Comparison of ENCODE assay signal across 10 mouse cellular contexts in the genomic region with DNA sequence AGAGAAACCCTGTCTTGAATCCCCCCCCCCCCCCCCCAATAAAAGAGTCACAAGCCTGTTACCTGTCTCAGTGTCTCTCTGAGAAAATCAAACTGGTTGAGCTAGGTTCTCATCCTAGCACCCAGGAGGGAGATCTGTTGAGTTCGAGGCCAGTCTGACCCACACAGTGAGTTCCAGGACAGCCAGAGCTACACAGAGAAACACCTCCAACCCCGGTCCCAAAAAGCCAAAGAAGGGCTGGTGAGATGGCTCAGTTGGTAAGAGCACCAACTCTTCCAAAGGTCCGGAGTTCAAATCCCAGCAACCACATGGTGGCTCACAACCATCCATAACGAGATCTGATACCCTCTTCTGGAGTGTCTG. TPM values are rescaled to one million over a fixed set of nuclear protein-coding genes. Genes with fewer than 3 reads are reported as not detected.
DNase-seq lines count a peak whose midpoint lies in the region; ATAC-seq lines count a peak whose summit lies in the region.
"Had no signal": no experiment of that assay in that cellular context is flagged by ENCODE, and none has a peak within 500 bp of the region (broad histone marks: within the 10 kb centered on the region; RNA-seq: fewer than 3 reads in every experiment).

No protein-coding gene starts in this region.

- ATAC-seq in forebrain, embryonic 13.5 days: no peak
- no peak; the same call in 1 of the 2 replicates for ATAC-seq in forebrain, embryonic 11.5 days (replicated peaks; ENCODE audit: low FRiP score)
- no peak for ATAC-seq in kidney, embryonic 16.5 days (ENCODE audit: low FRiP score, low TSS enrichment)
- no peak for ATAC-seq in embryonic facial prominence, embryonic 13.5 days (ENCODE audit: insufficient number of reproducible peaks, insufficient read depth, low FRiP score, low TSS enrichment, low read depth)
- ATAC-seq in liver, embryonic 15.5 days (ENCODE audit: insufficient read depth): no peak

- H3K4me1 ChIP-seq in forebrain, embryonic 13.5 days: 0 out of 2 replicates have a peak, but pooled peaks cover 4% of the 10 kb centered on the region
- no peaks in the 10 kb centered on the region for H3K4me1 ChIP-seq in forebrain, embryonic 11.5 days (replicated peaks; ENCODE audit: control insufficient read depth, insufficient read depth, low read length)
- 0 out of 2 replicates have a peak, but pooled peaks cover 4% of the 10 kb centered on the region for H3K4me1 ChIP-seq in kidney, embryonic 16.5 days (ENCODE audit: insufficient read depth, low read length)
- no peaks in the 10 kb centered on the region for H3K4me1 ChIP-seq in embryonic facial prominence, embryonic 13.5 days
- H3K4me1 ChIP-seq in liver, embryonic 15.5 days (replicated peaks): 0 out of 2 replicates have a peak, but pooled peaks cover 4% of the 10 kb centered on the region

- peak overlapping the region; percentile 54; the same call in 1 of the 2 replicates for H3K4me2 ChIP-seq in forebrain, embryonic 13.5 days
- no peak overlapping the region for H3K4me2 ChIP-seq in forebrain, embryonic 11.5 days (ENCODE audit: low read depth, low read length, severe bottlenecking)
- H3K4me2 ChIP-seq in kidney, embryonic 16.5 days (replicated peaks; ENCODE audit: low read depth, low read length): peak overlapping the region; percentile 58; the same call in 1 of the 2 replicates
- H3K4me2 ChIP-seq in embryonic facial prominence, embryonic 13.5 days: peak overlapping the region; percentile 60
- H3K4me2 ChIP-seq in liver, embryonic 15.5 days: 0 out of 2 replicates have a peak overlapping the region, but pooled peaks have one; percentile 48

- 67% methylated on average over 4 of the region's 4 CpGs for WGBS in forebrain, embryonic 13.5 days
- WGBS in forebrain, embryonic 11.5 days: 65% methylated on average over 4 of the region's 4 CpGs
- 58% methylated on average over 4 of the region's 4 CpGs for WGBS in kidney, embryonic 16.5 days
- WGBS in embryonic facial prominence, embryonic 13.5 days: 62% methylated on average over 4 of the region's 4 CpGs
- WGBS in liver, embryonic 15.5 days (ENCODE audit: insufficient replicate concordance): 44% methylated on average over 4 of the region's 4 CpGs

- H3K27ac ChIP-seq in forebrain, embryonic 13.5 days: no peak overlapping the region
- no peak overlapping the region; the same call in 1 of the 2 replicates for H3K27ac ChIP-seq in forebrain, embryonic 11.5 days (ENCODE audit: low read depth, low read length)
- H3K27ac ChIP-seq in kidney, embryonic 16.5 days (ENCODE audit: low read length): peak overlapping the region; percentile 80
- peak overlapping the region; percentile 73 for H3K27ac ChIP-seq in embryonic facial prominence, embryonic 13.5 days
- no peak overlapping the region for H3K27ac ChIP-seq in liver, embryonic 15.5 days (replicated peaks)

- H3K36me3 ChIP-seq in forebrain, embryonic 13.5 days (ENCODE audit: poor library complexity, severe bottlenecking): no peaks in the 10 kb centered on the region
- H3K36me3 ChIP-seq in forebrain, embryonic 11.5 days (ENCODE audit: control insufficient read depth, insufficient read depth, low read length): no peaks in the 10 kb centered on the region
- H3K36me3 ChIP-seq in kidney, embryonic 16.5 days (ENCODE audit: insufficient read depth, low read length): no peaks in the 10 kb centered on the region
- no peaks in the 10 kb centered on the region for H3K36me3 ChIP-seq in embryonic facial prominence, embryonic 13.5 days
- no peaks in the 10 kb centered on the region for H3K36me3 ChIP-seq in liver, embryonic 15.5 days (replicated peaks)

- H3K9ac ChIP-seq in forebrain, embryonic 13.5 days: no peak overlapping the region
- no peak overlapping the region for H3K9ac ChIP-seq in forebrain, embryonic 11.5 days (ENCODE audit: low read length)
- H3K9ac ChIP-seq in kidney, embryonic 16.5 days (replicated peaks; ENCODE audit: low read length): peak overlapping the region; percentile 64; the same call in 1 of the 2 replicates
- H3K9ac ChIP-seq in embryonic facial prominence, embryonic 13.5 days: no peak overlapping the region
- H3K9ac ChIP-seq in liver, embryonic 15.5 days: no peak overlapping the region

- H3K27me3 ChIP-seq in forebrain, embryonic 13.5 days: no peaks in the 10 kb centered on the region
- H3K27me3 ChIP-seq in forebrain, embryonic 11.5 days (ENCODE audit: control insufficient read depth, insufficient read depth, low read length): no peaks in the 10 kb centered on the region
- H3K27me3 ChIP-seq in kidney, embryonic 16.5 days (ENCODE audit: insufficient read depth, low read length): no peaks in the 10 kb centered on the region
- no peaks in the 10 kb centered on the region for H3K27me3 ChIP-seq in embryonic facial prominence, embryonic 13.5 days
- H3K27me3 ChIP-seq in liver, embryonic 15.5 days: no peaks in the 10 kb centered on the region

- no peak for DNase-seq in forebrain, embryonic 11.5 days (ENCODE audit: low spot score)
- no peak for DNase-seq in kidney, postnatal 25 days
- DNase-seq in thymus, adult 18-20 months: no peak
- no peak for DNase-seq in c-Kit-positive CD71-positive TER-119-positive erythroid progenitor cells, embryonic 14.5 days (ENCODE audit: low spot score)
- DNase-seq: gastrocnemius, postnatal 10 days; lung, adult 2 months had no signal

- H3K4me3 ChIP-seq in forebrain, embryonic 13.5 days: no peak overlapping the region
- no peak overlapping the region for H3K4me3 ChIP-seq in forebrain, embryonic 11.5 days (ENCODE audit: low read depth, low read length)
- no peak overlapping the region for H3K4me3 ChIP-seq in kidney, embryonic 16.5 days (ENCODE audit: low read length)
- H3K4me3 ChIP-seq in embryonic facial prominence, embryonic 13.5 days: no peak overlapping the region
- H3K4me3 ChIP-seq in liver, embryonic 15.5 days (replicated peaks): no peak overlapping the region

- H3K9me3 ChIP-seq in forebrain, embryonic 13.5 days (replicated peaks): no peaks in the 10 kb centered on the region
- H3K9me3 ChIP-seq in forebrain, embryonic 11.5 days (ENCODE audit: control insufficient read depth, low read length): no peaks in the 10 kb centered on the region
- no peaks in the 10 kb centered on the region for H3K9me3 ChIP-seq in kidney, embryonic 16.5 days (ENCODE audit: low read length)
- no peaks in the 10 kb centered on the region for H3K9me3 ChIP-seq in embryonic facial prominence, embryonic 13.5 days
- H3K9me3 ChIP-seq in liver, embryonic 15.5 days (replicated peaks): no peaks in the 10 kb centered on the region

RNA-seq across cellular contexts. Expression of a gene that starts 20.5 kb away (rescaled TPM):
- 68.4 and 74.1 TPM in 2 replicates for polyA plus RNA-seq in forebrain, embryonic 13.5 days (2015; fragmentation: Nextera tagmentation; extraction: Ambion mirVana)
- 111 and 116 TPM in 2 replicates for polyA plus RNA-seq in forebrain, embryonic 11.5 days (2014; fragmentation: Nextera tagmentation; extraction: Ambion mirVana)
- 71.8 and 75.6 TPM in 2 replicates for polyA plus RNA-seq in kidney, embryonic 16.5 days (2015; fragmentation: Nextera tagmentation; extraction: Ambion mirVana)
- 63.4 and 73.4 TPM in 2 replicates for polyA plus RNA-seq in embryonic facial prominence, embryonic 13.5 days (2015; fragmentation: Nextera tagmentation; extraction: Ambion mirVana)
- polyA plus RNA-seq in liver, embryonic 15.5 days (2015; fragmentation: Nextera tagmentation; extraction: Ambion mirVana): 27.5 and 29.8 TPM in 2 replicates

RNA-seq across cellular contexts. Expression of a gene that starts 46.9 kb away (rescaled TPM):
- polyA plus RNA-seq in forebrain, embryonic 13.5 days (2015; fragmentation: Nextera tagmentation; extraction: Ambion mirVana): 667 and 710 TPM in 2 replicates
- 797 and 841 TPM in 2 replicates for polyA plus RNA-seq in forebrain, embryonic 11.5 days (2014; fragmentation: Nextera tagmentation; extraction: Ambion mirVana)
- 746 and 795 TPM in 2 replicates for polyA plus RNA-seq in kidney, embryonic 16.5 days (2015; fragmentation: Nextera tagmentation; extraction: Ambion mirVana)
- polyA plus RNA-seq in embryonic facial prominence, embryonic 13.5 days (2015; fragmentation: Nextera tagmentation; extraction: Ambion mirVana): 1,074 and 1,114 TPM in 2 replicates
- 536 and 611 TPM in 2 replicates for polyA plus RNA-seq in liver, embryonic 15.5 days (2015; fragmentation: Nextera tagmentation; extraction: Ambion mirVana)

RNA-seq across cellular contexts. Expression of a gene that starts 48.8 kb away (rescaled TPM):
- 6.7 and 6.9 TPM in 2 replicates for polyA plus RNA-seq in forebrain, embryonic 13.5 days (2015; fragmentation: Nextera tagmentation; extraction: Ambion mirVana)
- 6.4 and 9.0 TPM in 2 replicates for polyA plus RNA-seq in forebrain, embryonic 11.5 days (2014; fragmentation: Nextera tagmentation; extraction: Ambion mirVana)
- polyA plus RNA-seq in kidney, embryonic 16.5 days (2015; fragmentation: Nextera tagmentation; extraction: Ambion mirVana): 16.5 and 19.9 TPM in 2 replicates
- polyA plus RNA-seq in embryonic facial prominence, embryonic 13.5 days (2015; fragmentation: Nextera tagmentation; extraction: Ambion mirVana): 14.9 and 17.5 TPM in 2 replicates
- polyA plus RNA-seq in liver, embryonic 15.5 days (2015; fragmentation: Nextera tagmentation; extraction: Ambion mirVana): 6.7 and 9.9 TPM in 2 replicates

RNA-seq across cellular contexts. Expression of a gene that starts 49.0 kb away (rescaled TPM):
- polyA plus RNA-seq in forebrain, embryonic 13.5 days (2015; fragmentation: Nextera tagmentation; extraction: Ambion mirVana): 0.38 and 0.65 TPM in 2 replicates
- polyA plus RNA-seq in forebrain, embryonic 11.5 days (2014; fragmentation: Nextera tagmentation; extraction: Ambion mirVana): 0.49 TPM in 1 of 2 replicates, not detected in the other
- 0.23 and 0.39 TPM in 2 replicates for polyA plus RNA-seq in kidney, embryonic 16.5 days (2015; fragmentation: Nextera tagmentation; extraction: Ambion mirVana)
- polyA plus RNA-seq in embryonic facial prominence, embryonic 13.5 days (2015; fragmentation: Nextera tagmentation; extraction: Ambion mirVana): 1.4 and 1.6 TPM in 2 replicates
- polyA plus RNA-seq in liver, embryonic 15.5 days (2015; fragmentation: Nextera tagmentation; extraction: Ambion mirVana): 0.12 TPM in 1 of 2 replicates, not detected in the other

Comparison
In these comparisons a context has a peak if more than half of its experiments do, and no peak if none do; other contexts are left out.
1. H3K27ac ChIP-seq: peak in kidney, embryonic 16.5 days (single experiment) and embryonic facial prominence, embryonic 13.5 days (single experiment); none in forebrain, embryonic 13.5 days (single experiment), forebrain, embryonic 11.5 days (single experiment) and liver, embryonic 15.5 days (single experiment).